Mouse (Mus musculus) ovary, postnatal 10 days (tissue): Measurements from ENCODE around the gene Dnajb11.

ENCODE experiments used
- DNase-seq: peaks from one replicate; pipeline ENCODE4 v3.0.0; 2022; ENCODE audit warnings: low spot score

Gene Dnajb11

DNA sequence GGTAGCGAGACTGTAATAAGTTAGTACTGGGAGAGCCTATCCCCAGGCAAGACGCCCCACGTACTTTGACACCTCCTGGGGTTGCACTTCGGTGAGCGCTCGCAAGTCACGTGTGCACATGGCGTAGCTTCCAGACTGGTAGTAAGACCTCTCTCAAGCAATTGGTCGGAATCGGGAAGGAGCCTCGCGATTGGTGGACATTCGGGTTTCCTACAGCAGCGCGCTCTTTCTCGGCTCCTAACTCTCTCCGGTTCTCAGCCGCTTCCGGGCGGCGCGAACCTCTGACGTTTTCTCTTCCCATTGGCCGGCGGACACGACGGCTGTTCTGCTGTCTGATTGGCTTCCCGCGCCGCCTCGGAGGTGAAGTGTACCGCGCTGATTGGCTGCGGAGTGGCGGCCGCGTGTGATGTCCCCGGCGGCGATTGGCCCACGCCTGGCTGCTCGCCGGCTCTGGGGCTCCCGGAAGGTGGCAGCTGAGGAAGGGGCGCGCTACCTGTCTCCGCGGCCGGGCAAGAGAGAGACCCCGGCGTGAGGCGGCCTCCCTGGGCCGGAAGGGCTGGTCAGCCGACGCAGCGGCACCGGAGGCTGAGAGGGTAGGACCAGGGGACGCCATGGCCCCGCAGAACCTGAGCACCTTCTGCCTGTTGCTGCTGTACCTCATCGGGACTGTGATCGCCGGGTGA, at the start of gene Dnajb11, which contains the start of gene Tbccd1:
Dnajb11 (plus strand) TSS at position 415 of the 683 bp plus-strand sequence.
Tbccd1 (minus strand) TSS at position 239 of the 683 bp plus-strand sequence.
- peak; percentile 98 for DNase-seq

DNA sequence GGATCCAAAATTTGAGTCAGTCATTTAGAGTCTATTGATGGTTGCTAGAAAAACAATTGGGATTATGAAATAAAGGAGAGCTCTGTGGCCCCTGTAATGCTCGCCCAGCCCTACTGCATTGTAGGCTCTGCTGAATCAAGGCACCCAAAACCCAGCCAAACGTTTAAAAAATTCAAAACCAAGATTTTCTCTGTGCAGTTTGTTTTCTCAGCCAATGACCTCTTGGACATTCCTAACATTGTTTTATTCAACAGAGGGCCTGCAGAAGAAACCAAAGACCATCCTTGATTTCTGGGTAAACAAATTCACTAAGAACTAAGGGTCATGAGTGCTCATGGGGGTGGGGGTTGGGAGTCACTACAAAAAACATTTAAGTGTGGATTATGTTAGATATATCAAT, 46.2 kb upstream of the Dnajb11 start, which contains the start of gene Crygs:
Crygs (minus strand) TSS at position 101 of the 400 bp plus-strand sequence.
- no peak for DNase-seq

DNA sequence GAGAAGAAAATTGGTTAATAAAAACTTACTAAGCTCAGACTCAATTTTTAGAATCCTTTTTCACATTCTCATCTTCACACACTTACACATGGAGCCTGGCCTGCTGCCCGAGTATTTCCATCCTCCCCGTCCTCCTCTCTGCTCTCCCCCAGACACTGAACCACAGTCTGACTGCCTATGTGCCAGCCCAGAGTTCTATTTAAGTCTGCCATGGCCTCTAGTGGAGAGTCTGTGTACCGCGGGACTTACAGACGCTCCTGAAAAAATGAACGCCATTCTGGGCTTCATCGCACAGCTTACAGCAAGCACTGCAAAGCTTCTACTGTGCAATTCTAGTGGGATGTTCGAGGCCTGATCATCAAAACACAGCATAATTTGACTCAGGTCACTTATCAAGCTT, 36.9 kb upstream of the Dnajb11 start:
- no peak for DNase-seq

DNA sequence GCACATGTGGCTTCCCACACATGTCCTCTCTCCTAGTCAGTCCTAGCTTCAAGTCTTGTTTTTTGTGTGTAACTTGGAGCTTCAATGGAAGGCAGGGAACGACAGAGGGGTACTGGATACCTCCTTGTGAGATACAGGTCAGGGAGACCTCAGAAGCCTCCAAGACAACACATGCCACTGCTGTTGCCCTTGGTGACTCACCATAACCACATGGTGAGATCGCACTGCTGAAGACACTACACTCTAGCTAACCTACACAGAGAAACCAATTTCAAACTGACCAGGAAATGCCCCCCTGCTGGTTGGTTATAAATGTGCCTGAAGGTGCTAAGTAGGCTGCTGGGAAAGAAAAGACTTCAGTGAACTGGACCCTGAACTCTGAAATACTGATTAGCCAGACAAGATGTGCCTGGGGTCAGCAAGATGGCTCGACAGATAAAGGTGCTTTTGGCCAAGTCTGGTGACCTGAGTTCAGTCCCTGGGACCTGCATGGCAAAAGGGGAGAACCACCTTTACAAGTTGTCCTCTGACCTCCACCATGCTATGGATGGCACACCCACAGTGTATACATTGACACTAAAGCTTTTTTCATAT, 24.6 kb upstream of the Dnajb11 start:
- no peak for DNase-seq

DNA sequence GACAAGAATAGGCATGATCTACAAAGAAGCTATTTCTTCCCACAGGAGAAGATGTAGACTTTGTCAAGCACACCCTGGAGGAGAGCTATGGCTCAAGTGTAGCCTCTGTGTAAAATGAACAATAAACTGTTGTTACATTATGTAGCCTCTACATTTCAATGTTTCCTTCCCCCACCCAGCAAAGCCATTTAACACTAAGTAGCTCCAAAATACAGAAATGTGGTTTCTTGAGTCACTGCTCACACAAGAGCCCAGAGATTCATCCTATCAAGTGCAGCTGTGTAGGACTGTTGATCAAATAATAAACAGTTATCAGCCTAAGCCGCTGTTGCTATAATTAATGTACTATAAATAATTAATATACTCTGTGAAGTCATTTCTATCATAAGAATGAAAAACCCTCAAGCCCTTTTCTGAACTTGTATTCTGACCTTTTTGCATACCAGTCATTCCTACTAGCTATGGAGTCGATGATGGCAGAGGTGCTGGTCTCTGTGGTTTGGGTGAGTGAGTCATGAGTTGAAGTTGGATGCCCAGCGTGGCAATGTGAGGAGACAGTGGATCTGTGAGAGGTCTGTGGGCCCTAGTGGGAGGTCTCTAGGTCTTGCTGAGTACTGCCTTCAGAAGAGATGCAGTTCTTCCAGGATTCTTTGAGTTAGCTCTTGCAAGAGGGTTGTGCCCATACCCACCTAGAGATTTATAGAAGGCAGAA, 18.3 kb upstream of the Dnajb11 start:
- DNase-seq, result no peak

DNA sequence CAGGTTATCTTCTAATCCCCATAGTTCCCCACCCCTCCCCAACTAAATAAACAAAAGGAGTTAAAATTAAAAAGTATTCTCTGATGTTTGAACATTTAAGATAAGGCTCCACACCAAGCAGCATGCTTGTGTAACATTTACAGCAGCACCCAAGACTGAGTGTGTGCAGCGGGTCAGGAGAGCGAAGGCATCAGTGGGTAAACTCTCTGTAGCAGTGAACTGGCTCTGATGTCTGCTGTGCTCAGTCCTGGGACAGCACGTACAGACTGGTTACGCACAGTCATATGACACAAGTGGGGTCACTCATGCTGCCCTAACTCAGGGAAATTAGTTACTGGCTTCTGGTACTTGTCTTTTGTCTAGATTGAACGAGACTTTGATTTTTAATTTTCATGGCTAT, 14.8 kb upstream of the Dnajb11 start:
- no peak for DNase-seq

DNA sequence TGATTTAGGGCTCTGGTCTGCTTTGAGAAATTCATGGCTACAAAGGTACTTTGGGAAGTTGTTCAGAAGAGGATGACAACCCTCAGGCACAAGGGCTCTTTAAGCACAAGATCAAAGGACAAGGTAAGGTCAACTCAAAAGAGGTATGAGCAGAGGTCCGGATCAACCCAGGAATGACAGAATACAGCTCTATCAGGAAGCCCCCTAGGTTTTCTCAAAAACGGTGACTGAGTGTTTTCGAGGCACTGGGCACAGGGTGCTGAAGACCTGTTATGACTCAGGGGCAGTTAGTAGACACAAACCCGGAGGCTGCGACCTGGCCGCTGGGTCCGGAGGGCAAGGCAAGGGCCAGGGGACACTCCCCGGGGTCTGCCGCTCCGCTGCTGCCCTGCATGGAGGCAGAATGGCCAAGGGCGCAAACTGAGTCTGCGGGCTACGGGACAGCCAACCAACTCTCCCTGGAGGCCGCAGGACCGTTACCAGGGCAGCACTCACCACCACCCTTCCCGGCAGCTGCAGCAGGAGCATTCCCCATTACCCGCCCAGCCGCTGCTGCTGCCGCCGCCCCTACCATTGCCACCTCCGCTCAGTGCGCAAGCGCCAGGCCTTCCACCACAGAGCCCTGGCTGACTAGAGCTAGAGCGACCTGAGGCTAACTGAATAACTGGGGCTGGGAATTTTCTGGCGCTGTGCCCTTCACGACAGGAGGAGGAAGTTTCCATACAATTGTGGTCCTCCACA, 13.4 kb upstream of the Dnajb11 start:
- DNase-seq, result peak; percentile 56

DNA sequence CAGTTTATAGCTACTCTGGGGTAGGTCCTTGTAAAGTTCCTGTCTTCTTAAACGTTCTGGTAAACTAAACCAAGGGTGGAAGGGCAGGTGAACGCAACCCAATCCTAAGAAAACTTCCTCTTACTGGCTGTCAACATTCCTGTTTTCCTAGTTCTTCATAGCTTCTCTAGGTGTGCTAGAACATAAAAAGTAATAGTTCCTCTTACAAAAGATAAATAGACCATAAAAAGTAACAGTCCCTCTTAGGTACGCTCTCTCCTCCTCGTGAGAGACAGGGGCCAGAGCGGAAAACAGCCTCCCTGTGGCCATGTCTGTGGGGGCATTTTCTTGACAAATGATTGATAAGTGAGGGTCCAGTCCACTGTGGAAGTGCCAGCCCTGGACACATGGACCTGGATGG, 12.8 kb upstream of the Dnajb11 start:
- no peak for DNase-seq

DNA sequence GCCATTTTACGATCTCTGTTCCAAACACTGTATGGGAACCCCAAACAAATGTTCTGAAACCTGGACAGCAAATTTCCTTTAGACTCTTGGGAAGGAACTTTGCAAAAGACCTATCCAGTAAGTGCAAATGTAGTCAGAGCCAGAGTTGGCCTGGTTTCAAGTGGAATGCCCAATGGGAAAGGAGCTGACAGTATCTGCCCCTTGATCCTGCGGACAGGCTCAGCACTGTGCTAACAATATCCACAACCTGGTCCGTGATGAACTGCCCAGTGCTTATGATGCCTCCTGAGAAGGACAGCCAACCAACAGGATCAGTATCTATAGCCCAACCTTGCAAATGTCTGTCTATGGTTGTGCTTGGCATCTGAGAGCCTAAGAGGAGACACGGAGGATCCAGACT, 12.2 kb upstream of the Dnajb11 start:
- DNase-seq, result no peak

DNA sequence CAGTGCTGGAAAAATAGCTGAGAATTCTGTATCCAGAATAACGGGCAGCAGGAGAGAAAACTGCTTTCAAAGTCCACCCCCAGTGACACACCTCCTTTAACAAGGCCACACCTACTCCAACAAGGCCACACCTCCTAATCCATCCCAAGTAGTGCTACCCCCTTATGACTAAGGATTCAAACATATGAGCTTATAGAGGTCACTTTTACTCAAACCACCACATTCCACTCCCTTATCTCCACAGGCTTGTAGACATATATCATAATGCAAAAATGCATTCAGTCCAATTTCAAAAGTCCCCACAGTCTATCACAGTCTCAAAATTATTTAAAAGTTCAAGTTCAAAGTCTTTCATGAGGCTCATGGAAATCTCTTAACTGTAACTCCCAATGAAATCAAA, 10.0 kb upstream of the Dnajb11 start:
- no peak for DNase-seq

DNA sequence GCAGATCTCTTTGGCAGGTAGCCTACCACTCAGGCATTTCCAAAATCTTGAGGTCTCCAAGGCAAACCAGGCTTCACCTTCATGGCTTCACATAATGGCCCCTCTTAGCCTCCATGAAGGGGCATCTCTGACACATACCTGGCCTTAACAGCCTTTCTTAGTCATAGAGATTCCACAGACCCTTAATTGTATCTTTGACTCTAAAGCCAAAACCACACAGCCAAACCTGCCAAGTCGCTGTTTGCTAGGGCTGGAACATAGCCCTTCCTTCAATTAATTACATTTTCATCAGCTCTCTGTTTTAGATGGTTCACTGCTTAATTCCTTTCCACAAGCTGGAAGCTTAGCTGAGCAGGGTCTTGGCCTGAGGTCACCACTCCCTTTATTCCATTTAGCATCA, 9.3 kb upstream of the Dnajb11 start:
- DNase-seq, result no peak

DNA sequence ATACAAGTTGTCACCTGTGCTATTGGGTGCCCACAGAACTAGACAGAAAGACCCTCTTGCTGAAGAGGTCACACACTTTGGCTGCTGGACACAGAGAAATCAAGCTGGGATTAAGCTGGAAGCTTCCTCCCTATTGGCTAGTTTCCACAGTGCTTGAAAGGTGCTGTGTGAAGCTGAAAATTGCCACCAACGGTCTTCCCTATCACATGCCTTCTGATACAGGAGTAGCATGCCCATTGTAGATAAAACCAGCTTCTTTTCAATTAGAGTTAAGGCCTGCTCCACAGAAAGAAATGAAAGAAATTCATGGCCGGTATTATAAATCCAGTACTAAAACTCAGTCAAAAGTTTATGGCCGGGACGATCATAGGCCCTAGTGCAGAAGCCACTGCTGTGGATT, 4.9 kb upstream of the Dnajb11 start:
- no peak for DNase-seq

DNA sequence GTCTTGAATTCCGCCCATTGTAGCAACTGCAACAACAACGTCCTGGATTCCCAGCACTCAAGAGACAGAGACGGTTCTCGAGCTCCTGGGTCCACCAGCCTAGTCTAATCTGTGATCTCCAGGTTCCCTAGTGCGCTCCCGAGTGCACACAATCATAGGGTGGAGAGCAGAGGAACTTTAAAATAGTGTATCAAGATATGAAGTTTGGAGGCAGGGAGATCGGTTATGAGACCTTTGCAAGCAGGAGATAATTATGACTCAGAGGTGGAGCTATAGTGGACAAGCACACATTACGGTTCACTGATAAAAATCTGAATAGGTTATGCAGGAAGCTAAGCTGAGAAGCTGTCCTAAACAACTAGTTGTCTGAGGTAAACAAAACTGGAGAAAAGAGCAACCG, 872 bp upstream of the Dnajb11 start:
- no peak for DNase-seq

DNA sequence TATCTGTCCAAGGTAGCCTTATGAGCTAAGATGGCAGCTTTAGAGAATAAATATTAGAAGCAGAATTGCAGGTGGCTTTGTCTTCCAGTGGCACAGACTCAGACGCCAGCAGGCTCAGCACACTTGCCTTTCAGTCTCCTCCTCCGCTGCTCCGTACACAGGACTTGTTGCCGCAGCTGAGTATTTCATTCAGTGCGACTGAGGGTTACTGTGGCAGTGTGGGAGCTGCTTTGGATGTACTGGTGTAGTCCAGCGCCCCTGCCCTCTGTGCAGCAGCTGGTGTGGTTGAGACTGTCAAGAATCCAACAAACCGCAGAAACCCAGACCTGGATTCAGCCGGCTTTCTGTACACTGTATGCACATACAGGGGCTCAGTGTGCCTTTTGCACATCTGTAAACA, 14.8 kb downstream of the Dnajb11 start:
- DNase-seq, result no peak

DNA sequence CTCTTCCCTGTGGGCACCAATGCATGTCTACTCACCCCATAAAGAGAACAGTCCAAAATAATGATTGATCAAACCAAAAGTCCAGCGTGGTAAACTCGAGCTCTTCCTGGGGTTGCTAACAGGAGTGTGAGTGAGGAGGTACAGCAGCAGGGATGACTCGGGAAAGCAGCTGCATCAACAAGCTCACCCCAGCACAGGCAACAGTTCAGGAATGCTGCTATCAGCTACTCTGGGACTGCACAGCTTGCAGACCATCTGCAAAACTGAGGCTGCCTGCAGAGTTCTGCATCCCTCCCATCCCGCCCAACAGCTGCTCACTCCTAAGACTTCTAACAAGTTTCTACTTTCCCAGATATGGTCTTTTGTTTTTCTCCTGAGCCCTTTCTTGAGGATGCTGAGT, 15.7 kb downstream of the Dnajb11 start:
- no peak for DNase-seq

DNA sequence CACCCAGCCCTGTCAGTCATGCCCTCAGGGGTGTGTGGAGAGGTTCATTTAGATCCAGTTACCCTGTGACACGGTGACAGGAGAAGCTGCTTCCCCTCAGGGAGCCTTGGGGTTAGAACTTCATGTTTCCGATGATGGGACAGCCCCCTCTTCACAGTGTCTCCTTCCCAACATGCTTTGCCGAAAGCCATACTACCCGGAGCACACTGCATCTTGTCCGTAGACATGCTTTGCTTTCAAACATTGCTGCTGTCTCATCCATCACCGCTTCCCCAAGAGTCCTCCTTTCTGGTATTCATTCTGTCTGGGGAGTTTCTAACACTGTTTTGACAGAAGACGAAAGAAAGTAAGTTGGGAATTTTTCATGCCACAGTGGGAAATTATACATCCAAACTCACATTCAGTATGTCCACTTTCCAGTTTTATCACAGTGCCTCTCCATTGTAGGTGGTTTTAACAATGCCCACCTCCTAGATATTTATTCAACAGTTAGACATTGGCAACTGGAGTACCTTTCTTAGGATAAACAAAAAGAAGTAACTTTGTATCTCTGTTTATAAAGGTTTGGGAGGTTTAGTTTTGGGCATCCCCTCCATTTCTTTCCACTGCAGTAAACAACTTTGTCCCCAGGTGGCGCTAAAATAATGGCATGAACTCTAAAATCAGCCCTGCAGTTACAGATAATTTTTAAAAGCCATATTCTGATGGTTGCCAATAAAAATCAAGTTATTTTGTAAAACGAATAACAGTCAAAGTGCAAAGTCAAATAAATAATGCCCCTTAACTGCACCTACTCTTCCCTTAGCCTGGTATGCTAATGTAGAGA, 18.8 kb downstream of the Dnajb11 start:
- no peak for DNase-seq

DNA sequence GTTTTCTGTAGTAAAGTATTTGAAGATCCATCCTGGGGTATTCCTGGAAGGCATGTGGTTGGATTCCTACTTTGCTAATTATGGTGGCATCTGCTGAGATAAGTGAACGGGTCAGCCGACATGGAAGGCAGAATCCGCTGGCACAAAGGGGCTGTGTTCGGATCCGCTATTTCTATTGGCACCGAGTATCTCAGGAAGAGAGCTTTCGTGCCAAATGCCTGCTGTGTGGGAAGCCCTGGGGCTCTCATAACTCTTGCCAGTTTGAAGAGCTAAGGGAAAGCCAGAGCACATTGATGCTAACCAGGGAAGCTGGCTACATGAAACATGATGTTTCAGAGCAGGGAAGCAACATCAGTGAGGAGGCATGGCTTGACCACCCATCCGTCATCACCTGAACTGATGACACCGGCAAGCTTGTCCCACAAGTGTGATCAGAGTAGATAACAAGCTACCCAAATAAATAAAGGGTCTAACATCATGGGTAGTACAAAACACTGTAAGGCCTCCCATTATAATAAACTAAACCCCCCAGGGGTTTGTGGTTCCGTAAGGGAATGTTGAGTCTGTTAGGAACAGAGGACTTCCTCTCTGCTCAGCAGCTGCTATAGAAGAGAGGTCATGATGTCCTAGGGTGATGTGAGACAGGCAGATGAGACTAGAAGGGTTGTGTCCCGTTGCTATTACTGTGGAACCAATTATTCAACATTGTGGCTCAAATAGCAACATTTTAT, 20.2 kb downstream of the Dnajb11 start:
- DNase-seq, result no peak

DNA sequence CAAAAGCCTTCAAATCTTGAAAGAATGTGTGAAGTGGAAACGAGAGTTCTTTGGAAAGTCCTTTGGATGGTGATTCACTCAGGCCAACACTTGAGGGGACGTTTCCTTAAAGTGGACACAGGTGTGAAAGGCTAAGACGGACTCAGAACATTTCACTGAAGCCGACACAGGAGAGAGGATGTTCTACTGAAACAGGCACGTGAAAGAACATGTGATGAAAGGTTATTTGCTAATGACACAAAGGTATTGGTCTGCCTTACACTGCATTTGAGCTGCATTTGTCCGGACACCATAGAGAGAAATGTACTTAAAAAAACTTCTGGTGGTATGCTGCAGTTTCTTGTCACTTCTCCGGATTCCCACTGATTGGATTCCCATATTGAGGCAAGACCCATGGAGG, 21.1 kb downstream of the Dnajb11 start:
- DNase-seq, result no peak

DNA sequence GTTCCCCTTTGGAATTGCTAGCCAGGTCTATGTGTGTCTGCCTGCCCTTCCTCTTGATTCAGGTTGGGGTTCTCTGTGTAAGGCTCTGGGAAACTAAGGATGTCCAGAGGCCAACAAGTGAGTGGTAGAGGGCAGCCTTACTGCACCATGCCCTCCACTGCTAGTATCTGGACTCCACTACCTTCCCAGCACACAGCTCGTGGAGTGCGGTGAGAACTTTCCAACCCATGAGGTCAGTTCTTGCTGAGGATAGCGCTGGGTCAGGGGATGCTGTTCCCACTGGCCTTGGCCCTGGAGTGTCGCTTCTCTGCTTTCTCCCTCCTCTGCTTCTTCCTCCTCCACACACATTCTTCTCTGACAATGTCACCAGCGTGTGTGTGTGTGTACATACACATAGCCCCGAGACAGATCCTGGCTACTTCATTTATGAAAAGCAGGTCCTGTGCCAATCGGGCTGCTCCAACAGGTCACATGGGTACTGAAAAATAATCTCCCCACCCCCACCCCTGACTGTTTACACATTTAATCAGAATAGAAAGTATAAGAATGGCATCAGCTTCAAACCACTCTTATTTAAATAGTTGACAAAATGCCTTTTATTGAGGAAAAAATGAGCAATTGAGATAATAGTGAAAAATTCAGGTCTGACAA, 22.4 kb downstream of the Dnajb11 start:
- DNase-seq, result no peak

DNA sequence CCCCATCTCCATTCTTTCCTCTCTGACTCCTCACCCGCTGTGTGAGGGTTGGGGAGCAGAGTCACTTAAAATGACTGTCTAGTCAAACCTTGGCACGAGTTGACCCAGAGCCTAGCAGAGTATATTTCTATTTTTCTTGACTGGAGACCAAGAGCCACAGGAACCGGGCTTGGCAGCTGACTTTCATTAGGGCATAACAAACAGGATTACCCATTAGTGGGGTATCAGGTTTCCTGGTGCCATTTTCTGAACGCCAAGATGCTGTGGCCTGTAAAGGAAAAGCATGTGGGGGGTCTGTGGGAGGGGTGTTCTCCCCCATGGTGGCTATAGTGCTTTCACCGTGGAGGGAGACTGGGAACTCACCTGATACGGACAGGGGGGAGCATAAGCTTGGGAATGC, 23.3 kb downstream of the Dnajb11 start:
- no peak for DNase-seq

DNA sequence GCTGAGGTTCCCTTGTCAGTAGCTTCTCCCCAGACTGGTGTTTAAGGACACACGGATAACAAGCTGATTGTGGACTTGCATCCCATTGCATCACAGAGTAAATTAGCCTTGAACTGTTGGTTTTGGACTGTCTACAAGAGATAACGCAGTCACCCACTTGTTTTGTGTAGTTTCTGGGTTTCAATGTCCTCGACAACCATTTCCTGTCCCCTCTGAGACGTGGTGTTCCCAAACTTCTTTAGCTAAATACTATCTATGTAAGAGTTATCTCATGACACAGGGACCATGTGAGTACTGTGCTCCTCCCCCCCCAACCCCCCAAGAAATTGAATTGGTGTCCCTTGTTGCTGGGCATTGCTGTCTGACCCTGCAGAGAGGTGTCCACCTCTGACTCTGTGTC, 23.8 kb downstream of the Dnajb11 start:
- DNase-seq, result no peak
